Mouse (Mus musculus): Measurements from ENCODE around the gene Ntrk2.

DNA sequence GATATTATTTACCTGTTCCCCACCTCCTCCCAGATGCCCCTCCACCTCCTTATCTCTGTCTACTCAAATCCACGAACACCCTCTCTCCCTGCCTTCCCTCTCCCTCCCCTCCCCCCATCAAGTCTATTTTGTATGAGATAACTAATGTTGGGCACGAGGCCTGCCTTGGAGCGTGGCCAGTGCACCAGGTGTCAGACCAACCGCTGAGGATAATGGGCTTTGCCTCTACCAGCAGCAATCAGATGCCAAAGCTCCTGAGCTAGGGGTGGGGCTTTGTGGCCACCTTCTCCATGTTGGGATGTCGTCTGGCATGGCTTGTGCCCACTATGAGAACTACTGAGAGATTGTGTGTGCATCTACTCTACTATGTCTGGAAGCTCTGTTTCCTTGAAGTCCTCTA is 161.8 kb downstream of the Ntrk2 start:
- TF ChIP-seq POLR2A (IDR thresholded peaks at IDR 0.05; ENCODE audit: low read depth, low read length) (no peak), CTCF (IDR thresholded peaks at IDR 0.05; ENCODE audit: extremely low read depth, insufficient read length, insufficient replicate concordance, low read depth, low read length) (no peak)
